Mouse (Mus musculus) midbrain, embryonic 11.5 days (tissue): ENCODE measurements around the gene Mlph. TPM values are rescaled to one million over a fixed set of nuclear protein-coding genes. Genes with fewer than 3 reads are reported as not detected.
A peak's percentile ranks its signal among the peaks of the same experiment; 100 is the strongest.

ENCODE experiments used
- ATAC-seq: fragments of 200-750 bp; cut with Nextera tagmentation; 2 replicates; pipeline ENCODE4 v1.8.0; 2017; ENCODE audit warnings: moderate TSS enrichment, moderate library complexity; ENCODE audit not compliant: low FRiP score
- DNase-seq: peaks from one replicate; pipeline ENCODE4 v3.0.0; 2015; ENCODE audit warnings: low spot score; ENCODE audit errors: missing footprints
- H3K27ac ChIP-seq: fragments of 300-500 bp; sonication (generic); 2 replicates; pipeline ENCODE4 v1.5.1; 2014; ENCODE audit warnings: low read depth, low read length
- H3K27me3 ChIP-seq: fragments of 300-500 bp; sonication (generic); 2 replicates; pipeline ENCODE4 v1.6.1; 2014; ENCODE audit warnings: mild to moderate bottlenecking, low read length, moderate library complexity, mixed read lengths; ENCODE audit not compliant: control insufficient read depth, insufficient read depth
- H3K36me3 ChIP-seq: fragments of 300-500 bp; sonication (generic); 2 replicates; pipeline ENCODE4 v1.6.1; 2014; ENCODE audit warnings: mild to moderate bottlenecking, low read length, moderate library complexity, mixed read lengths; ENCODE audit not compliant: control insufficient read depth, insufficient read depth
- H3K4me1 ChIP-seq: fragments of 300-500 bp; sonication (generic); 2 replicates; pipeline ENCODE4 v1.6.1; 2014; ENCODE audit warnings: low read length; ENCODE audit not compliant: control insufficient read depth, insufficient read depth
- H3K4me2 ChIP-seq: fragments of 300-500 bp; sonication (generic); 2 replicates; pipeline ENCODE4 v1.6.1; 2014; ENCODE audit warnings: mild to moderate bottlenecking, moderate library complexity
- H3K4me3 ChIP-seq: fragments of 300-500 bp; sonication (generic); 2 replicates; pipeline ENCODE4 v1.5.1; 2014; ENCODE audit warnings: low read depth, low read length
- H3K9ac ChIP-seq: fragments of 300-500 bp; sonication (generic); 2 replicates; pipeline ENCODE4 v1.6.1; 2014; ENCODE audit warnings: low read length
- H3K9me3 ChIP-seq: fragments of 300-500 bp; sonication (generic); 2 replicates; pipeline ENCODE4 v1.6.1; 2016; ENCODE audit warnings: low read length; ENCODE audit not compliant: control insufficient read depth
- WGBS: fragments of 180-500 bp; shearing (Covaris S2); extraction: QIAGEN DNeasy Blood & Tissue Kit; methylation state at CpG from one replicate; pipeline ENCODE4 v1.1.7; 2014; 5-methylcytosine and 5-hydroxymethylcytosine counted together
- polyA plus RNA-seq: library from polyadenylated mRNA; unstranded; fragments of >200 nt; fragmentation: Nextera tagmentation; extraction: Ambion mirVana; gene quantifications from 2 replicates; pipeline ENCODE4 v1.2.1, GENCODE M21; 2014

The Mlph gene
- polyA plus RNA-seq, 1 experiment from 2014 or later: 0.33 TPM

- no peak overlapping the region for H3K4me3 ChIP-seq
- 0 out of 2 replicates have a peak, but pooled peaks cover 2% of the 10 kb centered on the region for H3K27me3 ChIP-seq
- H3K4me1 ChIP-seq: peaks cover 6% of the 10 kb centered on the region
- H3K36me3 ChIP-seq: no peaks in the 10 kb centered on the region
- no peak overlapping the region for H3K4me2 ChIP-seq
- no peak overlapping the region for H3K9ac ChIP-seq
- H3K27ac ChIP-seq: no peak overlapping the region
- ATAC-seq (no peak), DNase-seq (no peak)
- H3K9me3 ChIP-seq: no peaks in the 10 kb centered on the region
- WGBS: 62% methylated on average over 15 of the region's 15 CpGs
Measured at GRCm38 (mm10) chr1:90927308-90927707, 12.4 kb downstream of the Mlph start.

GRCm38 (mm10) chr1:90927929-90928574, 13.2 kb downstream of the Mlph start:
- H3K4me3 ChIP-seq: peak overlapping the region; percentile 25; the same call in 1 of the 2 replicates
- H3K27me3 ChIP-seq: 0 out of 2 replicates have a peak, but pooled peaks cover 2% of the 10 kb centered on the region
- H3K9me3 ChIP-seq: no peaks in the 10 kb centered on the region
- peak overlapping the region; percentile 57 for H3K4me2 ChIP-seq
- ATAC-seq (peak; percentile 68; the same call in 1 of the 2 replicates), DNase-seq (no peak)
- H3K4me1 ChIP-seq: peaks cover 6% of the 10 kb centered on the region
- H3K9ac ChIP-seq: 0 out of 2 replicates have a peak overlapping the region, but pooled peaks have one; percentile 34
- 3% methylated on average over 23 of the region's 23 CpGs for WGBS
- no peak overlapping the region for H3K27ac ChIP-seq
- H3K36me3 ChIP-seq: no peaks in the 10 kb centered on the region

- Histone ChIP-seq H3K9ac (no peak overlapping the region), H3K9me3 (no peaks in the 10 kb centered on the region), H3K36me3 (no peaks in the 10 kb centered on the region), H3K4me1 (peaks cover 6% of the 10 kb centered on the region), H3K4me2 (peak overlapping the region; percentile 57), H3K27me3 (0 out of 2 replicates have a peak, but pooled peaks cover 2% of the 10 kb centered on the region), H3K27ac (no peak overlapping the region), H3K4me3 (no peak overlapping the region)
- ATAC-seq (0 out of 2 replicates have a peak, but pooled peaks have one; percentile 59), DNase-seq (peak; percentile 97)
- WGBS: 5% methylated on average over 6 of the region's 6 CpGs
Measured at GRCm38 (mm10) chr1:90928575-90928934, 13.7 kb downstream of the Mlph start.

GRCm38 (mm10) chr1:90933001-90933400, 18.1 kb downstream of the Mlph start:
- WGBS: 84% methylated on average over 5 of the region's 5 CpGs

GRCm38 (mm10) chr1:90936990-90937389, 22.1 kb downstream of the Mlph start:
- Histone ChIP-seq H3K9ac (no peak overlapping the region), H3K4me3 (no peak overlapping the region), H3K4me1 (no peaks in the 10 kb centered on the region), H3K4me2 (no peak overlapping the region), H3K27ac (no peak overlapping the region), H3K27me3 (no peaks in the 10 kb centered on the region), H3K9me3 (no peaks in the 10 kb centered on the region), H3K36me3 (no peaks in the 10 kb centered on the region)
- 82% methylated on average over 9 of the region's 9 CpGs for WGBS
- no peak for DNase-seq
- ATAC-seq: no peak

More at GRCm38 (mm10) chr1:90933001-90933400, 18.1 kb downstream of the Mlph start:
- Histone ChIP-seq H3K36me3 (no peaks in the 10 kb centered on the region), H3K4me1 (peaks cover 4% of the 10 kb centered on the region), H3K27ac (no peak overlapping the region), H3K4me3 (no peak overlapping the region), H3K27me3 (0 out of 2 replicates have a peak, but pooled peaks cover 2% of the 10 kb centered on the region), H3K9ac (no peak overlapping the region), H3K9me3 (no peaks in the 10 kb centered on the region), H3K4me2 (no peak overlapping the region)
- ATAC-seq: no peak
- no peak for DNase-seq

GRCm38 (mm10) chr1:90939980-90940379, 25.1 kb downstream of the Mlph start:
- H3K27ac ChIP-seq: no peak overlapping the region
- no peak for ATAC-seq

GRCm38 (mm10) chr1:90945171-90945570, 30.3 kb downstream of the Mlph start:
- ATAC-seq: no peak
- Histone ChIP-seq H3K4me2 (no peak overlapping the region), H3K27ac (no peak overlapping the region), H3K9ac (no peak overlapping the region), H3K27me3 (no peaks in the 10 kb centered on the region), H3K4me1 (no peaks in the 10 kb centered on the region), H3K36me3 (no peaks in the 10 kb centered on the region), H3K9me3 (no peaks in the 10 kb centered on the region), H3K4me3 (no peak overlapping the region)
- DNase-seq: no peak
- WGBS: 60% methylated on average over 10 of the region's 10 CpGs

More at GRCm38 (mm10) chr1:90939980-90940379, 25.1 kb downstream of the Mlph start:
- no peaks in the 10 kb centered on the region for H3K9me3 ChIP-seq
- H3K4me2 ChIP-seq: no peak overlapping the region
- H3K9ac ChIP-seq: no peak overlapping the region
- H3K4me3 ChIP-seq: no peak overlapping the region
- H3K36me3 ChIP-seq: no peaks in the 10 kb centered on the region
- H3K4me1 ChIP-seq: no peaks in the 10 kb centered on the region
- no peak for DNase-seq
- H3K27me3 ChIP-seq: no peaks in the 10 kb centered on the region
- WGBS: 86% methylated on average over 4 of the region's 4 CpGs

GRCm38 (mm10) chr1:90947252-90947651, 32.4 kb downstream of the Mlph start:
- no peaks in the 10 kb centered on the region for H3K27me3 ChIP-seq
- no peaks in the 10 kb centered on the region for H3K36me3 ChIP-seq
- no peaks in the 10 kb centered on the region for H3K9me3 ChIP-seq
- WGBS: 80% methylated on average over 2 of the region's 2 CpGs
- no peak overlapping the region for H3K9ac ChIP-seq
- H3K4me3 ChIP-seq: no peak overlapping the region
- DNase-seq (no peak), ATAC-seq (no peak)
- no peaks in the 10 kb centered on the region for H3K4me1 ChIP-seq
- H3K27ac ChIP-seq: no peak overlapping the region
- H3K4me2 ChIP-seq: no peak overlapping the region

GRCm38 (mm10) chr1:90949309-90949708, 34.4 kb downstream of the Mlph start:
- no peak for DNase-seq

More at GRCm38 (mm10) chr1:90949309-90949708, 34.4 kb downstream of the Mlph start:
- Histone ChIP-seq H3K4me1 (no peaks in the 10 kb centered on the region), H3K9me3 (no peaks in the 10 kb centered on the region), H3K4me3 (no peak overlapping the region), H3K4me2 (no peak overlapping the region), H3K36me3 (no peaks in the 10 kb centered on the region), H3K27me3 (no peaks in the 10 kb centered on the region), H3K27ac (no peak overlapping the region), H3K9ac (no peak overlapping the region)
- 81% methylated on average over 9 of the region's 9 CpGs for WGBS
- no peak for ATAC-seq
